Mouse (Mus musculus): Measurements from ENCODE around the gene Mpv17. TPM values are rescaled to one million over a fixed set of nuclear protein-coding genes. Genes with fewer than 3 reads are reported as not detected.

Mpv17 gene
- total RNA-seq, 2 experiments from 2014 or later = 16.9 to 24.2 TPM

DNA sequence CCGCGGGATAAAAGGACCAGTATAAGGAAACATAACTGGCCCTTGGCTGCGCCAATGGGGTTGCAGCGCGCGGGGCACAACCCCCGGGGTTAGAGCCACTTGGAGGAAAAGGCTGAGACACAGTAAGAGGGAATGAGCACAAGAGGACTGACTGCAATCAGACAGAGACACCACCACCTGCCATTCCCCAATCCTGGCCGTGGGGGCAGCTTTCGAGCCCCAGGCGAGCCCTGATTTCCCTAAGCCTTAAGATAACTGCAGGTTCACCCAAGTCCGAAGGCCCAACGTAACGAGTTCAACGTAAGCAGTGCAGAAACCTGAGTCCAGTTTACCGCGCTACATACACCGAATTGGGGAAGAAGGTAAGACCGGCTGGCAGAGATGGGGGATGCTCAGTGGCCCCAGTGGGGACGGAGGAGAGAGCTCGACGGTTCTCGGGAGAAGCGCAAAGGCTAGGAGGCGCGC, 25.3 kb upstream of the Mpv17 start:
- intact Hi-C loops (cut with DNase I) = loop anchor here (2.0 kb wide), 1 partner anchor 25 kb away; the partner anchor contains the start of gene Mpv17
- Histone ChIP-seq H3K27ac (peak overlapping the region; percentile 97), H3K4me3 (peak overlapping the region; percentile 91)
- DNase-seq = no peak
- no peak for TF ChIP-seq CTCF (IDR thresholded peaks at IDR 0.05)

DNA sequence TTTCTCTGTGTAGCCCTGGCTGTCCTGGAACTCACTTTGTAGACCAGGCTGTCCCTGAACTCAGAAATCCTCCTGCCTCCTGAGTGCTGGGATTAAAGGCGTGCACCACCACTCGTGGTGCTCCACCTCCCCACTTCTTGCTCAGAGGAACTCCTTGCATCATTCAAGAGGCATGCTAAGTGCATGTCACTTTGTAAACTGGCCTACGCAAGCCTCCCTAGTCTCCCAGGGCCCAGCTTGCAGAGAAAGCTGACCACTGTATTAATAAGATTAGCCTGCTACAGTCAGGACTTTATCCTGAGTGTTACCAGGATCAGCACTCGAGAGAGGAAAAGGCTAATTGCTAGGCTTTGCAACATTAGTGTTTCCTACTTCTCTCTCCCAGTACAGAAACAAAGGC, 14.6 kb upstream of the Mpv17 start:
- intact Hi-C loops (cut with DNase I) = no loop called here
- DNase-seq = no peak
- no peak for TF ChIP-seq CTCF (IDR thresholded peaks at IDR 0.05)
- no peak overlapping the region for H3K27ac ChIP-seq
- no peak overlapping the region for H3K4me3 ChIP-seq

GRCm38 (mm10) chr5:31164878-31165277, 10.8 kb upstream of the Mpv17 start:
- no peak overlapping the region for H3K27ac ChIP-seq
- TF ChIP-seq CTCF (IDR thresholded peaks at IDR 0.05) = no peak
- no peak for DNase-seq
- no peak overlapping the region for H3K4me3 ChIP-seq
- intact Hi-C loops (cut with DNase I) = no loop called here

DNA sequence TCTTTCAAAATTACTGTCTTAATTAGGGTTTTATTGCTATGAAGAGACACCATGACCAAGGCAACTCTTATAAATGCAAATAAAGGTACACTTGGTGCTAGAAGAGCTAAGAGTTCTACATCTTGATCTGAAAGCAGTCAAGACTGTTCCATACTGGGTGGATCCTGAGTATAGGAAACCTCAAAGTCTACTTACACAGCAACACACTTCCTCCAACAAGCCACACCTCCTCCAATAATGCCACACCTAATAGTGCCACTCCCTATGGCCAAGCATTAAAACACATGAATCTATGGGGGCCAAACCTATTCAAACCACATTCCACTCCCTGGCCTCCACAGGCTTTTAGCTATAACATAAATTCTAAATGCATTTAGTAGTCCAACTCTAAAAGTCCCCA, 8.4 kb upstream of the Mpv17 start:
- no peak overlapping the region for H3K27ac ChIP-seq
- TF ChIP-seq CTCF (IDR thresholded peaks at IDR 0.05) = no peak
- intact Hi-C loops (cut with DNase I) = no loop called here
- DNase-seq = no peak
- H3K4me3 ChIP-seq = no peak overlapping the region

DNA sequence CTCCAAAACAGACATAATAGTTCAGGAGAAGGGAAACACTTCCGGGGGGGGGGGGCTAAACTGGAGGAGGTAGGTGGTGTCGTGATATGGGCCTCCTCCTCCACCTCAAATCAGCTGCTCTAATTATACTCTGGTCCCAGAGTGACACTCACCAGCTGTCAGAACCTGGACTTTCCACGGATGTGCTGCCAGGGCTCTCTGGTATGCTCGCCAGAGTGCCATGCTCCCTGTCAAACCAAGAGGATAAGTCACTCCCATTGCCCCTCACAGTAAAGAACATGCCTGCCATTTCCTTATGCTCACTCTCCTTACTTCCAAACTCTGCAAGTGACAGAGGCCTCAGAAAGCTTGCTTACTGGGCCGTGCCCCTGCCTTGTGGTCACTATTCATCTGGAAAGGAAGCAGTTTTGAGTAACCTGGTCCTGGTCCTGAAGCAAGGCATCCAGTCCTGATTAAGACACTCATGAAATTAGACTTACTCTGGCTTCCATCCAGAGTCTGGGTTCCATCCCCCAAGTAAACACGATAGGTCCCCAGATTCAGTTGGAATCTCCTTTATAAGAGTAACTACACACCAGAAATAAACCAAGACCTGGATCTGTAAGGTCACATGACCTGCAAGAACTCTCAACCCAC, 417 bp downstream of the Mpv17 start:
- H3K4me3 ChIP-seq = peak overlapping the region; percentile 95
- intact Hi-C loops (cut with DNase I) = loop anchor here (2.0 kb wide), 1 partner anchor 25 kb away; the partner anchor contains the start of gene Gm29609
- DNase-seq = peak; percentile 72
- H3K27ac ChIP-seq = peak overlapping the region; percentile 93
- TF ChIP-seq CTCF (IDR thresholded peaks at IDR 0.05) = no peak

DNA sequence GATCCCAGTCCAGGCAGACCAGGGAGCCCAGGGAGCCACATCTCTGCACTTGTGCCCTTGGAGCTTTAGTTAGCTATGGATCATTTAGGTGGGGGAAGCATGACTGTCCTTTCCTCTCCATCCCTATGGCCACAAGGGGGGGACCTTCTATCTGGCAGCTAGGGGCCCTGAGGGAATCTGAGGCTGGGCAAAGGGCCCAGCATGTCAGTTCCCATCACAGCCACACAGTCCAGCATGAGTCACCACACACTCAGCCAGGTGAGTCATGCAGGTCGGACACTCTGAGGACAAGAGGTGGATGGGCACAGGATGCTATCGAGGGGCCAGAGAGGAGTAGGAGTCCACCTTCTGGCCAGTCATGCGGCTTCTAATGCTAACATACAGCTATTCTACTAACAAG, 2.3 kb downstream of the Mpv17 start:
- intact Hi-C loops (cut with DNase I) = no loop called here
- TF ChIP-seq CTCF (IDR thresholded peaks at IDR 0.05) = peak; percentile 18; the same call in 1 of the 2 replicates
- Histone ChIP-seq H3K27ac (peak overlapping the region; percentile 93), H3K4me3 (no peak overlapping the region)
- peak; percentile 28 for DNase-seq

GRCm38 (mm10) chr5:31149781-31150180, 4.3 kb downstream of the Mpv17 start:
- TF ChIP-seq CTCF (IDR thresholded peaks at IDR 0.05) = no peak
- Histone ChIP-seq H3K27ac (no peak overlapping the region), H3K4me3 (no peak overlapping the region)
- intact Hi-C loops (cut with DNase I) = no loop called here
- DNase-seq = no peak

GRCm38 (mm10) chr5:31138968-31139425, 15.1 kb downstream of the Mpv17 start:
- no peak overlapping the region for H3K27ac ChIP-seq
- no peak for TF ChIP-seq CTCF (IDR thresholded peaks at IDR 0.05)
- DNase-seq = no peak
- intact Hi-C loops (cut with DNase I) = no loop called here
- H3K4me3 ChIP-seq = no peak overlapping the region

DNA sequence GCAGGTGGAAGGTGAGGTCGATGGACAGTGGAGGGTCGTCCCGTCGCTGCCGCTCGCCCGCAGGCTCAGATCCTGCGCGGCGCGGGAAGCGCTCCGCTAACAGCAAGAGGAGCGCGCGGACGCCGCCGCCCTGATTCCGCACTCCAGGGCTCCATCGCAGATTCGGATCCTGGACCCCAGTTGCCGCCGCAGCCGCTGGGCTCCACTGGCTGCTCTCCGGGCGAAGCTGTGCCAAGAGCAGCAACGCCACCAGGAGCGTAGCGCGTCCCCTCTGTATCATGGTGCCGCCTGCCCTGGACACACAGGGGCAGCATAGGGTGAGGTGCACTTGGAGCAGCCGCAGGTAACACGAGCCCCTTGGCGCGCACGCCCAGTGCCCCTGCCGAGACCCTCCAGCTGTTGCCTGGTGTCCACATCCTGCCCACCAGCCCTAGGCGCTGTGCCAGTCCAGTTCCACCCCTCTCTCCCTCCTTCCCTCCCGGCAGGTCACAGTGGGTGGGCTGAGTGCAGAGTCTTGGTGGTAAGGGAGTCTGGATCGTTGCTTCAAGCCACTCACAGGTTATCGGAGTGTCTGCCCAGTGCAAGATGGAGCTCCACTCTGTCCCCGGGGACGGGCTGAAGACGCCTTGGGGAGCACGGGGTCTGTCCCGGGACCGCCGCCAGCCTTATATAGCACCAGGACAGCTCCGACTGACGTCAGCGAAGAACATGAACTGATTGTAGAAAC, 15.6 kb downstream of the Mpv17 start, which contains the start of gene Ucn:
Gene Ucn, minus strand, starts transcription at position 589 of the 727 bp plus-strand sequence.
- intact Hi-C loops (cut with DNase I) = no loop called here
- DNase-seq = peak; percentile 53
- TF ChIP-seq CTCF (IDR thresholded peaks at IDR 0.05) = no peak
- no peak within 1 kb of the TSS for H3K27ac ChIP-seq
- H3K4me3 ChIP-seq = no peak within 1 kb of the TSS

DNA sequence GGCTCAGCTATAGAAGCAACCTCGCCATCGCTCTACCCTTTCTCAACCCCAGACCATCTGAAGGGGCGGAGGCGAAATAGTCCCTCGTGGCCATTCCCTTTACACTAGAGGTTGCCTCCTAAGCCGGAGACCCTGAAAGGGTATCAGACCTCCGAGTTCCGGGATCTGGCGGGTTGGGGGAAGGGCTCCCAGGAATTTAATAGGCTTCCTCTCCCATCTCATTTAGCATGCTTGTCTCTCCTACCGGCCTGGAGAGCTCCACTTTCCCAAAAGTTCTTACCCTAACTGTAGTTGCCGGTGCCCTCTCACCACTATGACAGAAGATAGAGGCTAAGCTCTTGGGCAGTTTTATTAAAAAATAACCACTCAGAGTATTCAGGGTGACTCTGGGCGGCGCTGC, 16.4 kb downstream of the Mpv17 start:
- H3K4me3 ChIP-seq = no peak overlapping the region
- TF ChIP-seq CTCF (IDR thresholded peaks at IDR 0.05) = no peak
- intact Hi-C loops (cut with DNase I) = no loop called here
- peak; percentile 28 for DNase-seq
- H3K27ac ChIP-seq = no peak overlapping the region

DNA sequence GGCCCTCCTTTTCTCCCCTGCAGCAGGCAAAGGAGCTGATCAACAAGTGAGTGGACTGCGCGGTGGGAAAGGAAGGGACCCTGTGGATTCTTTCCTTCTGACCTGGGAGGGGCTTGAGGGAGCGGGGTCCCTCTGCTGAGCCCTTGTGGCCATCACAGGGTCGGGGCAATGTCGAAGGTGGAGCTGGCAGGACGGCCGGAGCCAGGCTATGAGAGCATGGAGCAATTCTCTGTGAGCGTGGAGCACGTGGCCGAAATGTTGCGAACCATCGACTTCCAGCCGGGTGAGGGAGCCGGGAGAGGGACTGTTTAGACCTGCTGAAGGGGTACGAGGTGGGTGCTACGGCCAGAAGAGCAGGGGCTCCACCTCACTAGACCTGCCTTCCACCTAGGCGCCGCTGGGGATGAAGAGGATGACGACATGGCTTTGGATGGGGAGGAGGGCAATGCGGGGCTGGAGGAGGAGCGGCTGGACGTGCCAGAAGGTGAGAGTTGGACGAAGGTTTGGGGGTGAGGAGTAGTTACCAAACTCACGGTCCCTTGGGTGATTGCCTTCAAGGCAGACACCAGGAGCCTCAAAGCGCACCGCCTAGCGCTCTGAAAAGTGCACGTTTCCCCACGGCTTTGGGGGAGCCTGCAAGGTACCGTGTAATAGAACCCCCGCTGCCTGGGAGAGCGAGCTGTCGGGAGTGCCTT, 17.2 kb downstream of the Mpv17 start:
- no peak overlapping the region for H3K27ac ChIP-seq
- DNase-seq = no peak
- no peak for TF ChIP-seq CTCF (IDR thresholded peaks at IDR 0.05)
- intact Hi-C loops (cut with DNase I) = no loop called here
- no peak overlapping the region for H3K4me3 ChIP-seq

DNA sequence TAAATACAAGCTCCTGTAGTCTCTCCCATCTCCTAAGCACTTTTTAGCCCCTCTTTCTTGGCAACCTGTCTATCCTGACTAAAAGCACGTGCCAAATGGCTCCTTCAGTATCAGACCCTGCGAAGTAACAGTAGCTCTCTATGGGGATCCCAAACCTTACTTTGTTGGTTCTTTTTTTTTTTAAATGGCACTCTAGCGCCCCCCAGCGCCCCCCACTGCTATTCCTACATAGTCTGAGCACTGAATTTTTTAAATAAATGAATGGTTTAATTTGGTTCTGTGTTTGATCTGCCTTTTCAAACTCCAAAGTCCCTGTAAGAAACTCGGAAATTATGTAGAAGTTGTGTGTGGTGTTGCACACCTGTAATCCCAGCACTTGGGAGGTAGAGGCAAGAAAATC, 28.0 kb downstream of the Mpv17 start:
- H3K27ac ChIP-seq = no peak overlapping the region
- peak; percentile 14; the same call in 1 of the 2 replicates for TF ChIP-seq CTCF (IDR thresholded peaks at IDR 0.05)
- no peak for DNase-seq
- intact Hi-C loops (cut with DNase I) = no loop called here
- no peak overlapping the region for H3K4me3 ChIP-seq

DNA sequence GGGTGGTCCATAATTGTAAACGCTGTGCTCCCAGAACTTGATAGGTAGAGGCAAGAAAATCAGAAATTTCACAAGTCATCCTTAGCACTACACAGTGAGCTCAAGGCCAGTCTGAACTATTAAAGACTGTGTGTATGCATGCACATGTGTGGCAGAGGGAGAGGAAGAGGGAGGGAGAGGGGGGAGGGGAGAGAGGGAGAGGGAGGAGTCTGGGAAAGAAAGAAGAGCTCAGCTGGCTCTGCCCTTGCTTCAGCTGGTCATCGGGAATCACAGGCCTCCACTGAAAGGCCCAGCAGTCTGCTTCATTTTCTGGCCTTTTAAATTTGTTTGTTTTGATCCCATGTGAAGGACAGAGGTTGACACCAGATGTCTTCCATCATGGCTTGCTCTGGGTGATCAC, 30.6 kb downstream of the Mpv17 start:
- no peak for DNase-seq
- intact Hi-C loops (cut with DNase I) = no loop called here
- no peak for TF ChIP-seq CTCF (IDR thresholded peaks at IDR 0.05)

More for the DNA sequence above, 30.6 kb downstream of the Mpv17 start:
- peak overlapping the region; percentile 72 for H3K27ac ChIP-seq
- peak overlapping the region; percentile 28 for H3K4me3 ChIP-seq
